Mouse (Mus musculus) spleen, adult 2 months (tissue): ENCODE measurements around the gene Etfbkmt. TPM values are rescaled to one million over a fixed set of nuclear protein-coding genes. Genes with fewer than 3 reads are reported as not detected.

Experiments used
- DNase-seq, 2 experiments: peaks; one replicate each; pipeline versions ENCODE4 v3.0.0 to v3.0.0-alpha.2; 2012 to 2021; ENCODE audit warnings: low spot score in 2 of 2, low read depth in 1 of 2
- H3K27ac ChIP-seq: fragments of 200-500 bp; 2 replicates; pipeline ENCODE4 v1.5.1; 2012; ENCODE audit warnings: low read length, inconsistent platforms; ENCODE audit not compliant: insufficient read depth
- H3K27me3 ChIP-seq: fragments of 200-500 bp; 2 replicates; pipeline ENCODE4 v1.6.1; 2012; ENCODE audit warnings: mild to moderate bottlenecking, moderate library complexity, low read length, inconsistent platforms; ENCODE audit not compliant: control insufficient read depth, insufficient read depth
- H3K36me3 ChIP-seq: fragments of 200-500 bp; 2 replicates; pipeline ENCODE4 v1.6.1; 2012; ENCODE audit warnings: mild to moderate bottlenecking, low read length, inconsistent platforms; ENCODE audit not compliant: control insufficient read depth, insufficient read depth
- H3K4me1 ChIP-seq: fragments of 200-500 bp; 2 replicates; pipeline ENCODE4 v1.6.1; 2011; ENCODE audit warnings: inconsistent platforms; ENCODE audit not compliant: control insufficient read depth, insufficient read depth, insufficient read length
- H3K4me3 ChIP-seq: fragments of 200-500 bp; 2 replicates; pipeline ENCODE4 v1.5.1; 2011; ENCODE audit warnings: mild to moderate bottlenecking, inconsistent platforms; ENCODE audit not compliant: insufficient read depth, insufficient read length; ENCODE audit errors: extremely low read depth
- CTCF ChIP-seq: fragments of 200-500 bp; IDR thresholded peaks from 2 replicates; pipeline ENCODE4 v1.5.1; 2011; ENCODE audit warnings: mild to moderate bottlenecking, inconsistent platforms; ENCODE audit not compliant: insufficient read depth, insufficient read length, insufficient replicate concordance; ENCODE audit errors: extremely low read depth
- POLR2A ChIP-seq: fragments of 200-500 bp; IDR thresholded peaks from 2 replicates; pipeline ENCODE4 v1.6.1; 2011; ENCODE audit warnings: low read depth, low read length, inconsistent platforms
- WGBS: fragments of 180-500 bp; shearing (Covaris S2); methylation state at CpG from one replicate; pipeline ENCODE4 v1.1.7; 2018; 5-methylcytosine and 5-hydroxymethylcytosine counted together
- polyA plus RNA-seq: library from polyadenylated mRNA; depleted of rRNA; stranded (reverse); fragments of >200 nt; gene quantifications from 2 replicates; pipeline ENCODE4 v1.2.3, GENCODE M21; 2012; rRNA removed

The Etfbkmt gene
- polyA plus RNA-seq, 1 experiment, result 4.5 TPM

DNA sequence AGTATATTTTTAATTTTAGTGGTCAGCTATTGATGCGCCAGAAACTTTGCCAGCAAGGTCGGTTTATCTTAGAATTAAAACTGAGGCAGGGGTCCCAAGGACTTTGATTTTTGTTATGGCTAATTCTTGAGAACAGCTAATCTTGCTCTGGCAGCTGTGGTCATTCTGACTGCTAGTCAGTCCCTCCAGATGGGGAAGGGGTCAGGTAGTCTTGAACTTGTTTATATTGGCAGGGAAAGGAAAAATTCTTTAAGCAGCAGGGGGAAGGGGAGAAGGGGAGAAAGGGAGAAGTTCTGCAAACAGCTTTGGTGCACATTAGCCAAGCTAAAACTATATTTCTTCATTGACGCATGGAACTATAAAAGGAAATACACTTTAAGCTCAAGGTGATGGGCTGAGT is 57.5 kb downstream of the Etfbkmt start:
- TF ChIP-seq POLR2A, result no peak
- TF ChIP-seq CTCF, result no peak
- Histone ChIP-seq H3K4me1 (0 out of 2 replicates have a peak, but pooled peaks cover 4% of the 10 kb centered on the region), H3K27ac (no peak overlapping the region), H3K27me3 (no peaks in the 10 kb centered on the region), H3K36me3 (no peaks in the 10 kb centered on the region), H3K4me3 (no peak overlapping the region)
- WGBS, result 74% methylated on average over 3 of the region's 3 CpGs
- DNase-seq, result no peak

GRCm38 (mm10) chr6:149198572-149198971 is 58.9 kb downstream of the Etfbkmt start:
- DNase-seq, result no peak
- H3K4me1 ChIP-seq, result 0 out of 2 replicates have a peak, but pooled peaks cover under 1% of the 10 kb centered on the region
- H3K27ac ChIP-seq, result no peak overlapping the region
- H3K36me3 ChIP-seq, result no peaks in the 10 kb centered on the region
- H3K27me3 ChIP-seq, result no peaks in the 10 kb centered on the region
- TF ChIP-seq CTCF, result no peak
- TF ChIP-seq POLR2A, result no peak
- no peak overlapping the region for H3K4me3 ChIP-seq

Other genes with a start within 250 kb of the Etfbkmt start
- gene Caprin2, start 243.6 kb upstream of the Etfbkmt start, polyA plus RNA-seq, result 2.1 and 2.9 TPM in 2 replicates
- gene Sinhcaf, start 193.4 kb upstream of the Etfbkmt start, polyA plus RNA-seq, result 2.7 and 2.8 TPM in 2 replicates
- 5.1 and 11.8 TPM in 2 replicates for gene Dennd5b, start 38.2 kb upstream of the Etfbkmt start, polyA plus RNA-seq
- gene Gm10203, start 9.7 kb upstream of the Etfbkmt start, polyA plus RNA-seq, result not detected in 2 replicates
- 4.7 and 5.3 TPM in 2 replicates for gene Amn1, start 48.9 kb downstream of the Etfbkmt start, polyA plus RNA-seq
- gene Resf1, start 169.6 kb downstream of the Etfbkmt start, polyA plus RNA-seq, result 6.7 and 8.4 TPM in 2 replicates